Mouse (Mus musculus): Measurements from ENCODE around the gene Marcksl1. TPM values are rescaled to one million over a fixed set of nuclear protein-coding genes. Genes with fewer than 3 reads are reported as not detected.
A peak's percentile ranks its signal among the peaks of the same experiment; 100 is the strongest.
"Not testable (repeated sequence)": the region's sequence is repeated elsewhere in the genome, so short reads cannot be mapped to it uniquely, and the experiment has no call there.

Marcksl1 gene
- polyA plus RNA-seq, 1 experiment = 69.9 TPM

- H3K36me3 ChIP-seq (ENCODE audit: control insufficient read depth, insufficient read depth, low read length) = peaks cover 6% of the 10 kb centered on the region
- no peak for TF ChIP-seq POLR2A (IDR thresholded peaks at IDR 0.05; ENCODE audit: control insufficient read depth, low read depth, low read length)
- H3K4me1 ChIP-seq (ENCODE audit: control insufficient read depth, insufficient read depth, low read length) = no peaks in the 10 kb centered on the region
- H3K27ac ChIP-seq (ENCODE audit: control insufficient read depth, insufficient read depth, low read depth, low read length) = no peak overlapping the region
- no peaks in the 10 kb centered on the region for H3K27me3 ChIP-seq (ENCODE audit: control insufficient read depth, insufficient read depth, low read length)
- no peak overlapping the region for H3K4me3 ChIP-seq (ENCODE audit: control insufficient read depth, low read depth, low read length)
Observed at GRCm38 (mm10) chr4:129525889-129526288, 12.5 kb downstream of the Marcksl1 start.

GRCm38 (mm10) chr4:129528901-129529300 is 15.5 kb downstream of the Marcksl1 start:
- H3K27ac ChIP-seq (ENCODE audit: control insufficient read depth, insufficient read depth, low read depth, low read length); H3K4me3 ChIP-seq (ENCODE audit: control insufficient read depth, low read depth, low read length); H3K4me1 ChIP-seq (ENCODE audit: control insufficient read depth, insufficient read depth, low read length); H3K36me3 ChIP-seq (ENCODE audit: control insufficient read depth, insufficient read depth, low read length); H3K27me3 ChIP-seq (ENCODE audit: control insufficient read depth, insufficient read depth, low read length): not testable (repeated sequence)

GRCm38 (mm10) chr4:129540012-129540411 is 26.6 kb downstream of the Marcksl1 start:
- TF ChIP-seq CTCF (IDR thresholded peaks at IDR 0.05; ENCODE audit: control insufficient read depth, insufficient read depth, insufficient replicate concordance, low read depth, low read length) (peak; percentile 32; the same call in 1 of the 2 replicates), POLR2A (IDR thresholded peaks at IDR 0.05; ENCODE audit: control insufficient read depth, low read depth, low read length) (no peak)
- H3K27ac ChIP-seq (ENCODE audit: control insufficient read depth, insufficient read depth, low read depth, low read length) = no peak overlapping the region
- peaks cover 5% of the 10 kb centered on the region for H3K4me1 ChIP-seq (ENCODE audit: control insufficient read depth, insufficient read depth, low read length)
- no peak overlapping the region for H3K4me3 ChIP-seq (ENCODE audit: control insufficient read depth, low read depth, low read length)
- no peaks in the 10 kb centered on the region for H3K27me3 ChIP-seq (ENCODE audit: control insufficient read depth, insufficient read depth, low read length)
- 0 out of 2 replicates have a peak, but pooled peaks cover 1% of the 10 kb centered on the region for H3K36me3 ChIP-seq (ENCODE audit: control insufficient read depth, insufficient read depth, low read length)

- H3K4me1 ChIP-seq (ENCODE audit: control insufficient read depth, insufficient read depth, low read length) = peaks cover 5% of the 10 kb centered on the region
- H3K4me3 ChIP-seq (ENCODE audit: control insufficient read depth, low read depth, low read length) = peak overlapping the region; percentile 98
- peak overlapping the region; percentile 83 for H3K27ac ChIP-seq (ENCODE audit: control insufficient read depth, insufficient read depth, low read depth, low read length)
- TF ChIP-seq CTCF (IDR thresholded peaks at IDR 0.05; ENCODE audit: control insufficient read depth, insufficient read depth, insufficient replicate concordance, low read depth, low read length) (no peak), POLR2A (IDR thresholded peaks at IDR 0.05; ENCODE audit: control insufficient read depth, low read depth, low read length) (no peak)
- no peaks in the 10 kb centered on the region for H3K36me3 ChIP-seq (ENCODE audit: control insufficient read depth, insufficient read depth, low read length)
- H3K27me3 ChIP-seq (ENCODE audit: control insufficient read depth, insufficient read depth, low read length) = no peaks in the 10 kb centered on the region
Observed at GRCm38 (mm10) chr4:129541868-129542591, 28.6 kb downstream of the Marcksl1 start.

GRCm38 (mm10) chr4:129542592-129543141 is 29.3 kb downstream of the Marcksl1 start, which contains the start of gene Hdac1:
Hdac1 (minus strand) TSS chr4:129542713.
- peak within 1 kb of the TSS; percentile 84 for H3K27ac ChIP-seq (ENCODE audit: control insufficient read depth, insufficient read depth, low read depth, low read length)
- peak within 1 kb of the TSS; percentile 98 for H3K4me3 ChIP-seq (ENCODE audit: control insufficient read depth, low read depth, low read length)
- H3K27me3 ChIP-seq (ENCODE audit: control insufficient read depth, insufficient read depth, low read length) = no peaks in the 10 kb centered on the region
- no peaks in the 10 kb centered on the region for H3K36me3 ChIP-seq (ENCODE audit: control insufficient read depth, insufficient read depth, low read length)
- TF ChIP-seq POLR2A (IDR thresholded peaks at IDR 0.05; ENCODE audit: control insufficient read depth, low read depth, low read length) = peak; percentile 70
- TF ChIP-seq CTCF (IDR thresholded peaks at IDR 0.05; ENCODE audit: control insufficient read depth, insufficient read depth, insufficient replicate concordance, low read depth, low read length) = no peak
- H3K4me1 ChIP-seq (ENCODE audit: control insufficient read depth, insufficient read depth, low read length) = peaks cover 5% of the 10 kb centered on the region

- no peaks in the 10 kb centered on the region for H3K27me3 ChIP-seq (ENCODE audit: control insufficient read depth, insufficient read depth, low read length)
- TF ChIP-seq POLR2A (IDR thresholded peaks at IDR 0.05; ENCODE audit: control insufficient read depth, low read depth, low read length) = no peak
- no peak for TF ChIP-seq CTCF (IDR thresholded peaks at IDR 0.05; ENCODE audit: control insufficient read depth, insufficient read depth, insufficient replicate concordance, low read depth, low read length)
- no peak overlapping the region for H3K27ac ChIP-seq (ENCODE audit: control insufficient read depth, insufficient read depth, low read depth, low read length)
- peaks cover 5% of the 10 kb centered on the region for H3K4me1 ChIP-seq (ENCODE audit: control insufficient read depth, insufficient read depth, low read length)
- no peaks in the 10 kb centered on the region for H3K36me3 ChIP-seq (ENCODE audit: control insufficient read depth, insufficient read depth, low read length)
- H3K4me3 ChIP-seq (ENCODE audit: control insufficient read depth, low read depth, low read length) = no peak overlapping the region
Observed at GRCm38 (mm10) chr4:129544106-129544505, 30.7 kb downstream of the Marcksl1 start.

- not testable (repeated sequence) for H3K27ac ChIP-seq (ENCODE audit: control insufficient read depth, insufficient read depth, low read depth, low read length); H3K36me3 ChIP-seq (ENCODE audit: control insufficient read depth, insufficient read depth, low read length); H3K4me3 ChIP-seq (ENCODE audit: control insufficient read depth, low read depth, low read length); H3K27me3 ChIP-seq (ENCODE audit: control insufficient read depth, insufficient read depth, low read length); H3K4me1 ChIP-seq (ENCODE audit: control insufficient read depth, insufficient read depth, low read length)
Observed at GRCm38 (mm10) chr4:129547631-129548030, 34.2 kb downstream of the Marcksl1 start.

GRCm38 (mm10) chr4:129549306-129549705 is 35.9 kb downstream of the Marcksl1 start:
- no peak overlapping the region for H3K4me3 ChIP-seq (ENCODE audit: control insufficient read depth, low read depth, low read length)
- no peaks in the 10 kb centered on the region for H3K36me3 ChIP-seq (ENCODE audit: control insufficient read depth, insufficient read depth, low read length)
- no peak overlapping the region for H3K27ac ChIP-seq (ENCODE audit: control insufficient read depth, insufficient read depth, low read depth, low read length)
- TF ChIP-seq POLR2A (IDR thresholded peaks at IDR 0.05; ENCODE audit: control insufficient read depth, low read depth, low read length) (no peak), CTCF (IDR thresholded peaks at IDR 0.05; ENCODE audit: control insufficient read depth, insufficient read depth, insufficient replicate concordance, low read depth, low read length) (no peak)
- no peaks in the 10 kb centered on the region for H3K4me1 ChIP-seq (ENCODE audit: control insufficient read depth, insufficient read depth, low read length)
- H3K27me3 ChIP-seq (ENCODE audit: control insufficient read depth, insufficient read depth, low read length) = no peaks in the 10 kb centered on the region

All from testis, adult 2 months (tissue).